Mouse (Mus musculus) brain, embryonic 14.5 days (tissue): ENCODE measurements around the gene Krtap16-3.

Experiments
- CTCF ChIP-seq: fragments of 200-500 bp; IDR thresholded peaks from 2 replicates; pipeline ENCODE4 v1.5.1; 2012; ENCODE audit warnings: inconsistent platforms, mild to moderate bottlenecking, moderate library complexity, borderline replicate concordance; ENCODE audit not compliant: insufficient read depth, insufficient read length; ENCODE audit errors: extremely low read depth
- POLR2A ChIP-seq: fragments of 200-500 bp; IDR thresholded peaks from 2 replicates; pipeline ENCODE4 v1.6.1; 2012; ENCODE audit warnings: mild to moderate bottlenecking, inconsistent platforms, borderline replicate concordance; ENCODE audit not compliant: poor library complexity, insufficient read depth, insufficient read length, severe bottlenecking; ENCODE audit errors: extremely low read depth

DNA sequence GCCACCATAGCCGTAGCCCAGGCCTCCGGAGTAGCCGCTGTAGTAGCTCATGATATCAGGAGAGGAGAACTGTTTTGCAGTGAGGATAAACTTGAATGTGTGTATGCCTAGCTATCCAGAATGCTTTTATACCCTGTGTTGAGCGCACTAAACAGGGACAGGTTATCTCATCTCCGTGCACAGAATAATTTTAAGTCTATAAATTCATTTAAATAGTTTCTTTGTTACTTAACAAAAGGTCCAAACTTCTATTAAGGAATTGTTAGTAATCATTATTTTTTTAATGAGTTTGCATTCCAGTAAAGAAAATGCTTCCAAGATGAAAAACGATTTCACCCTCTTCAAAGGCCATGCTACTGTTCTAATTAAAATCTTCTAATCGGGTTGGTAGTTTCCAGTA, at the start of gene Krtap16-3:
- TF ChIP-seq POLR2A (no peak), CTCF (no peak)
